16 mouse cellular contexts compared by ENCODE assay signal in the genomic region with DNA sequence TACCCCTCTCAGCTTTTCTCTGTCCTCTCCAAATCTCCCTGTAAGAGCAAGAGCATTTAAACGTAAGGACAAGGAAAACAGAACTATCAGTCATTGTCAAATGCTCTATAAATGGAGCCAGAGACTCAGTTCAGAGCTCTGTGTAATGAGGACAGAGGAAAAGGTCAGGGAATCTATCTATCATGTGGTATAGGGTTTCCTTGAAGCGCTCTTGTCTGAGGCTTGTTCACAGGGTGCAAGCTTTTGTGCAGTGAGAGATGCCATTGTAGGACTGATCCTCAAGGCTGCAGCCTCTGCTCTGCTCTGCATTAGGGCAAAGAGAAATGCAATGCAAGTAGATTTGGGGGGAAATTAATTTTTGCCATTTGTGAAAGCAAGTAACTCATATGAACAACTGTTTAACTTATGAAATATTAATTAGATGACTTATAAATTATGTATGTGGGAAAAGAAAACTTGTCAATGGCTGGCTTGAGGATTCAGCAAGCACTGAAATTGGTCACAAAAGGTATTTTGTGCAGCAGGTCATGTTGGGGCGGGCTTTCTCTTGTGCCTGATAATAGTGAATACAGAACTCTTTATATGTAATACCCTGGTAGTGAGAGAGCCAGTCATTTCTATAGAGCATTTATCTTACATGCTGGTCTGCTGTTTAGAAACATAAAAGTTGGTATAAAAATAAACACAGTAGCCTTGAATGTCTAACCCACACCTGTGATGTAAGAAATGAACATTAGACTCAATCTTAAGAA.
DNase-seq lines count a peak whose midpoint lies in the region; ATAC-seq and TF ChIP-seq lines count a peak whose summit lies in the region.
"Had no signal": no experiment of that assay in that cellular context is flagged by ENCODE, and none has a peak within 500 bp of the region (broad histone marks: within the 10 kb centered on the region; RNA-seq: fewer than 3 reads in every experiment).

No protein-coding gene starts in this region.

- no peaks in the 10 kb centered on the region for H3K27me3 ChIP-seq in forebrain, embryonic 12.5 days
- no peaks in the 10 kb centered on the region for H3K27me3 ChIP-seq in forebrain, embryonic 15.5 days
- H3K27me3 ChIP-seq in hindbrain, embryonic 15.5 days = no peaks in the 10 kb centered on the region
- no peaks in the 10 kb centered on the region for H3K27me3 ChIP-seq in midbrain, postnatal 0 days (ENCODE audit: insufficient read depth, low read length)
- H3K27me3 ChIP-seq: kidney, embryonic 15.5 days; limb, embryonic 13.5 days had no signal

- H3K4me3 ChIP-seq in forebrain, embryonic 12.5 days (replicated peaks) = no peak overlapping the region
- H3K4me3 ChIP-seq in forebrain, embryonic 15.5 days = no peak overlapping the region
- no peak overlapping the region for H3K4me3 ChIP-seq in hindbrain, embryonic 15.5 days
- H3K4me3 ChIP-seq in midbrain, postnatal 0 days (ENCODE audit: low read depth, low read length) = no peak overlapping the region
- H3K4me3 ChIP-seq: kidney, embryonic 15.5 days; limb, embryonic 13.5 days had no signal

- DNase-seq in embryo, embryonic 10 days (ENCODE audit: low spot score) = peak; percentile 74
- peak; percentile 10 for DNase-seq in midbrain, postnatal 0 days (ENCODE audit: low spot score)
- DNase-seq in urinary bladder, postnatal 10 days (ENCODE audit: low spot score) = no peak
- DNase-seq in lung, postnatal 25 days (ENCODE audit: low spot score) = no peak
- DNase-seq: gastrocnemius, postnatal 25 days; lung, adult 18-20 months; right cerebral cortex, postnatal 25 days; thymus, postnatal 4 days had no signal

- H3K36me3 ChIP-seq in forebrain, embryonic 12.5 days (replicated peaks) = no peaks in the 10 kb centered on the region
- H3K36me3 ChIP-seq in forebrain, embryonic 15.5 days = no peaks in the 10 kb centered on the region
- no peaks in the 10 kb centered on the region for H3K36me3 ChIP-seq in hindbrain, embryonic 15.5 days
- no peaks in the 10 kb centered on the region for H3K36me3 ChIP-seq in midbrain, postnatal 0 days (ENCODE audit: insufficient read depth, low read length)
- H3K36me3 ChIP-seq: G1E; kidney, embryonic 15.5 days; limb, embryonic 13.5 days had no signal

- H3K4me1 ChIP-seq in forebrain, embryonic 12.5 days = peaks cover 9% of the 10 kb centered on the region
- H3K4me1 ChIP-seq in forebrain, embryonic 15.5 days = no peaks in the 10 kb centered on the region; the same call in 1 of the 2 replicates
- H3K4me1 ChIP-seq in hindbrain, embryonic 15.5 days (replicated peaks) = peaks cover 7% of the 10 kb centered on the region; the same call in 1 of the 2 replicates
- no peaks in the 10 kb centered on the region for H3K4me1 ChIP-seq in midbrain, postnatal 0 days (ENCODE audit: insufficient read depth, low read length)
- H3K4me1 ChIP-seq: kidney, embryonic 15.5 days; limb, embryonic 13.5 days had no signal

- H3K4me2 ChIP-seq in forebrain, embryonic 12.5 days = no peak overlapping the region
- no peak overlapping the region for H3K4me2 ChIP-seq in forebrain, embryonic 15.5 days (replicated peaks)
- no peak overlapping the region for H3K4me2 ChIP-seq in hindbrain, embryonic 15.5 days
- H3K4me2 ChIP-seq in midbrain, postnatal 0 days (ENCODE audit: low read depth, low read length, poor library complexity, severe bottlenecking) = no peak overlapping the region
- H3K4me2 ChIP-seq: heart, embryonic 11.5 days; kidney, embryonic 15.5 days; limb, embryonic 13.5 days had no signal

- H3K9ac ChIP-seq in forebrain, embryonic 12.5 days = no peak overlapping the region
- no peak overlapping the region for H3K9ac ChIP-seq in forebrain, embryonic 15.5 days (replicated peaks)
- H3K9ac ChIP-seq in hindbrain, embryonic 15.5 days = no peak overlapping the region
- no peak overlapping the region for H3K9ac ChIP-seq in midbrain, postnatal 0 days (replicated peaks; ENCODE audit: low read length, poor library complexity, severe bottlenecking)
- H3K9ac ChIP-seq: kidney, embryonic 15.5 days; limb, embryonic 13.5 days had no signal

- WGBS in forebrain, embryonic 12.5 days = 21% methylated on average over 3 of the region's 3 CpGs
- WGBS in forebrain, embryonic 15.5 days = 24% methylated on average over 3 of the region's 3 CpGs
- whole genome bisulfite sequencing in hindbrain, embryonic 15.5 days = 13% methylated on average over 3 of the region's 3 CpGs
- 25% methylated on average over 3 of the region's 3 CpGs for WGBS in midbrain, postnatal 0 days

- TF ChIP-seq CTCF in midbrain, postnatal 0 days (IDR thresholded peaks at IDR 0.05) = no peak

- no peaks in the 10 kb centered on the region for H3K9me3 ChIP-seq in forebrain, embryonic 12.5 days
- H3K9me3 ChIP-seq in forebrain, embryonic 15.5 days = no peaks in the 10 kb centered on the region
- no peaks in the 10 kb centered on the region for H3K9me3 ChIP-seq in hindbrain, embryonic 15.5 days
- no peaks in the 10 kb centered on the region for H3K9me3 ChIP-seq in midbrain, postnatal 0 days (ENCODE audit: low read length)
- H3K9me3 ChIP-seq: kidney, embryonic 15.5 days; limb, embryonic 13.5 days had no signal

- peak overlapping the region; percentile 50; the same call in 1 of the 2 replicates for H3K27ac ChIP-seq in forebrain, embryonic 12.5 days
- no peak overlapping the region for H3K27ac ChIP-seq in forebrain, embryonic 15.5 days (replicated peaks)
- no peak overlapping the region for H3K27ac ChIP-seq in hindbrain, embryonic 15.5 days (replicated peaks)
- no peak overlapping the region for H3K27ac ChIP-seq in midbrain, postnatal 0 days (ENCODE audit: low read depth, low read length)
- H3K27ac ChIP-seq: kidney, embryonic 15.5 days; limb, embryonic 13.5 days had no signal

- ATAC-seq in forebrain, embryonic 12.5 days (ENCODE audit: low FRiP score) = peak; percentile 54
- no peak; the same call in 1 of the 2 replicates for ATAC-seq in forebrain, embryonic 15.5 days (replicated peaks)
- peak; percentile 79 for ATAC-seq in hindbrain, embryonic 15.5 days (ENCODE audit: low FRiP score, low read depth)
- ATAC-seq in midbrain, postnatal 0 days (ENCODE audit: low FRiP score) = no peak
- ATAC-seq in megakaryocyte-erythroid progenitor cell, adult 5-6 weeks (replicated peaks; ENCODE audit: low FRiP score, low TSS enrichment, poor library complexity, severe bottlenecking) = no peak

Comparison
In these comparisons a context has a peak if more than half of its experiments do, and no peak if none do; other contexts are left out.
1. ATAC-seq: peak in forebrain, embryonic 12.5 days (single experiment) and hindbrain, embryonic 15.5 days (single experiment); none in forebrain, embryonic 15.5 days (single experiment), midbrain, postnatal 0 days (single experiment) and megakaryocyte-erythroid progenitor cell, adult 5-6 weeks (single experiment).
2. DNase-seq: peak in embryo, embryonic 10 days (single experiment) and midbrain, postnatal 0 days (single experiment); none in urinary bladder, postnatal 10 days (single experiment) and lung, postnatal 25 days (single experiment).